Mouse (Mus musculus): ENCODE data around the gene Dhx38. TPM values are rescaled to one million over a fixed set of nuclear protein-coding genes. Genes with fewer than 3 reads are reported as not detected.

Dhx38 gene
- polyA plus RNA-seq, 1 experiment from 2014 or later, result 46.6 TPM

DNA sequence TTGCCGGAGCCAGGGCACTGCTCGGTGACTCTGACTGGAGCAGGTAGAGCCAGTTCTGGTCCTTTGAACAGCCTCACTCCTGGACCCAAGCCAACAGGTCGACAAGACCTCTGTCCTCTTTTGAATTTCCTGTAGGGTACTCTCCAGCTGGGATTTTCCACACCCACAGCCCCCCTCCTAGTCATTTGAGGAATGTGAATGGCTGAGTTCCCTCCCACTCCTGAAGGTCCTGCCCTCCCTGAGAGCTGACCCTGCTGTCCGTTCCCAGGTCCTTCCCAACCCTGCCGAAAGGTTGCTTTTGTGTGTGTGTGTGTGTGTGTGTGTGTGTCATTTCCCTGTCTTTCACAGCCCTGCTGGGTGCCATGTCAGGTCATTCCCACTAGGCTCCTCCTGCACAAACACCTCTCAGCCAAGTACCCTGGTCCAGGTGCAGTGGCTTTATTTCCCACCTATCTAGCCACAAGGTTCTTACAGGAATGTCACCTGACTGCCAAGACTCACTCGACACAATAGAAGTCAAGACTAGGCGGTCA lies 21.4 kb upstream of the Dhx38 start:
- Histone ChIP-seq H3K36me3 (peaks cover 8% of the 10 kb centered on the region), H3K4me1 (no peaks in the 10 kb centered on the region), H3K9me3 (replicated peaks) (no peaks in the 10 kb centered on the region), H3K4me3 (no peak overlapping the region), H3K27me3 (ENCODE audit: low read depth, poor library complexity, severe bottlenecking) (no peaks in the 10 kb centered on the region), H3K27ac (no peak overlapping the region)
- DNase-seq (ENCODE audit: low spot score), result no peak
- WGBS, result 71% methylated on average over 7 of the region's 7 CpGs

DNA sequence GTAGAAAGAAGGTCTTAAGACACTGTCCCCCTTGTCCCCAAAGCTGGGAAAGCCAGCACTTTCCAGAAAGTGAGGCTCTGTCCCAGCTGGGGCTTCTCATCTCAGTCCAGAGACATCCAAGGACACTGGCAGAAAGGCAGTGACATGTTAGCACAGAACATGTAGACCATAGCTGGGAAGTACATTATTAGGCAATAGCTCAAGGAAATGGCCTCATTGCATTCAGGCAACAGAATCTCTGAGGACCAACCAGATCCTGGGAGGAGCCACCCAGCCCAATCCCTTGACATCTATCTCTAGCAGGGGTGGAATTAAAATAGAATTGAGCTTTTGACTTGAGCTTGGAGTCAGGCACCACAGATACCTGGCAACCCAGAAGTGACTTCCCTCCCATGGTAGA lies 20.0 kb upstream of the Dhx38 start:
- Histone ChIP-seq H3K27me3 (ENCODE audit: low read depth, poor library complexity, severe bottlenecking) (no peaks in the 10 kb centered on the region), H3K4me3 (no peak overlapping the region), H3K9me3 (replicated peaks) (no peaks in the 10 kb centered on the region), H3K4me1 (no peaks in the 10 kb centered on the region), H3K27ac (no peak overlapping the region), H3K36me3 (no peaks in the 10 kb centered on the region)
- DNase-seq (ENCODE audit: low spot score), result no peak

DNA sequence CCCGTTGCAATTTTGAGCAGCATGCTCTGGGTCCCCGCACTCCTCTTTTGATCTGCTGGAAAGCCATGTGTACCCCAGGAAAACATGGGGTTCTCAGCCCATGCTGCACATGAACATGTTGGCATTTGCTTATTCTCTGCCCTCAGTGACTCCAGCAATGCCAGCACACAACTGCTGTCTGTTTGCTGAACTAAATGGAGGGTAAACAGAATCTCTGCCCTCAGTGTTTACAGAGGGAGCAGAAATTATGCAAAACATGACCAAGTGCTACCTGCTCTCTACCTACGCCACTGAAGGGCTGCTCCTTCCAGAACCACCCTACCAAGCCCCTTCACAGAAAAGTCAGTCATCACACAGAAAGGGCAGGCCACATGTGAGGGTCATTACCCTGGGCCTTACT lies 19.2 kb upstream of the Dhx38 start:
- H3K27me3 ChIP-seq (ENCODE audit: low read depth, poor library complexity, severe bottlenecking), result no peaks in the 10 kb centered on the region
- no peaks in the 10 kb centered on the region for H3K36me3 ChIP-seq
- no peak overlapping the region for H3K27ac ChIP-seq
- no peak for DNase-seq (ENCODE audit: low spot score)
- no peaks in the 10 kb centered on the region for H3K9me3 ChIP-seq (replicated peaks)
- no peaks in the 10 kb centered on the region for H3K4me1 ChIP-seq
- no peak overlapping the region for H3K4me3 ChIP-seq
- 80% methylated on average over 3 of the region's 3 CpGs for WGBS

DNA sequence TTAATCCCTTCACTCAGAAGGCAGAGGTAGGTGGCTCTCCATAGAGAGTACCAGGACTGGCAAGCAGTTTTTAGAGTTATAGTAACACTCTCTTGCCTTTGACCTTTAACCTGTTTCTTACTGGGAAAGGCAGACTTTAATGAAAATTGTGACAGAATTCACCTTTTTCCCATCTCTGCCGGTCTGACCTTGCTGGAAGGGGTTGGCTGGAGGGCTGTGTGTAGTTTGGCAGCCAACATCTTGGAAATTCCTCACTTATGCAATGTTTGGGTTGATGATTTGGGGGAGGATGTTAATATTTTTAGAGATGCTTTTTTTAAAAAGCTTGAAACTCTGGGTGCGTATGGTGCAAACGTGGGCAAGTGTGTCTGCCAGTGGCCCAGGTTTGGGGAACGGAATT lies 18.6 kb upstream of the Dhx38 start:
- DNase-seq (ENCODE audit: low spot score), result no peak
- Histone ChIP-seq H3K27me3 (ENCODE audit: low read depth, poor library complexity, severe bottlenecking) (no peaks in the 10 kb centered on the region), H3K4me3 (no peak overlapping the region), H3K9me3 (replicated peaks) (no peaks in the 10 kb centered on the region), H3K36me3 (no peaks in the 10 kb centered on the region), H3K27ac (no peak overlapping the region), H3K4me1 (no peaks in the 10 kb centered on the region)
- 85% methylated on average over 4 of the region's 4 CpGs for WGBS

DNA sequence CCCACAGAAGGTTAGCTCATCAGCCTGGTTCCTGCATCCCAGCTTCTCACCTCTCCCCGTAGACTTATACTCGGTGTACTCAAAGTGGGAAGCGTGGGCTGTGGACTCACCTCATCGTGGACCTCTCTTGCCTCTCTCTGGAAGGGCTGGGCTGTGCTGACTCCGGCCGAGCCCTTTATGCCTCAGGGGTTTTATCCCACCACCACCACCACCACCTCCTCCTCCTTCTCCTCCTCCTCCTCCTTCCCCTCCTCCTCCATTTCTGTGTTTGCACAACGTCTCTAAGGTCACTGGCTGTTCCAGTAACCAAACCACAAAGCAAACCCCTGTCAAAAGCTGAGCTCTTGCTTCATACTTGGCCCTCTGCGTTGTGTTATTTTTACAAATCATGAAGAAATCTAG lies 13.2 kb upstream of the Dhx38 start, which contains the start of gene Hp:
Gene Hp, minus strand, starts transcription at position 273 of the 402 bp plus-strand sequence.
- no peak for DNase-seq (ENCODE audit: low spot score)
- Histone ChIP-seq H3K4me1 (no peaks in the 10 kb centered on the region), H3K27me3 (ENCODE audit: low read depth, poor library complexity, severe bottlenecking) (no peaks in the 10 kb centered on the region), H3K4me3 (no peak within 1 kb of the TSS), H3K36me3 (no peaks in the 10 kb centered on the region), H3K27ac (no peak within 1 kb of the TSS), H3K9me3 (replicated peaks) (no peaks in the 10 kb centered on the region)
- 78% methylated on average over 8 of the region's 8 CpGs for WGBS

DNA sequence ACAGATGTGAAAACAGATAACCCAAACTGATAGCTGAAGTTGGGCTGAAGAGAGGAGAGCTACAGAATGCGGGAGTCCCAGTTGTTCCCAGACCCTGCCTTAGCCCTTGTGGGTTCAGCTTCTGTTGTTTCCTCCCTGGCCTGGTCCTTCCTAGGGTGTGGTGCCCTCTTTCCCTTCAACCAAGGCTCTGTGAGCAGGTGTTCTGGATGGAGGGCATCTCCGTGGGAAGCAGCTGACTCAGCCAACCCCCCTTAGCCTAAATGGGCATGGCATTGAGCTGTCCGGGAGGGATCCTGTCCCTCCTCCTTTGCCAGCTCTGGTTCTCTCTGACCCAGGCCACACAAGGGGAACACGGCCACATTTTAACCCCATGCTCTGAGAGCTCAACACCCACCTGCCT lies 10.7 kb upstream of the Dhx38 start:
- Histone ChIP-seq H3K27ac (no peak overlapping the region), H3K4me3 (no peak overlapping the region), H3K9me3 (replicated peaks) (no peaks in the 10 kb centered on the region), H3K36me3 (peaks cover 11% of the 10 kb centered on the region; the same call in 1 of the 2 replicates), H3K4me1 (no peaks in the 10 kb centered on the region), H3K27me3 (ENCODE audit: low read depth, poor library complexity, severe bottlenecking) (no peaks in the 10 kb centered on the region)
- 82% methylated on average over 4 of the region's 4 CpGs for WGBS
- no peak for DNase-seq (ENCODE audit: low spot score)

DNA sequence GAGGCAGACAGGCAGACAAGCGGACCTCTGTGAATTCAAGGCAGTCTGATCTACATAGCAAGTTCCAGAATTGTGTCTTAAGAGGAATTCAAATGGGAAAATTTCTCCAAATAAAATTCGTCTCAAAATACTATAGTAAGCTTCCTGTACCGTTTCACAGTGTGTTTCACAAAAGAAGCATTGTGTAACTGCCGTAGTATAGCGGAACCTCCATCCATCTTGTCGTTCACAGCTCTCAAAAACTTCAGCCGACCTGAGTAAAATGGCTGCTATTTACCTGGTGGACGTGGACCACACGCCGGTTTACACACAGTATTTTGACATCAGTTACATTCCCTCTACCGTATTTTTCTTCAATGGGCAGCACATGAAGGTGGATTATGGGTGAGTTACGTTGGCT lies 5.5 kb upstream of the Dhx38 start:
- Histone ChIP-seq H3K36me3 (peaks cover 28% of the 10 kb centered on the region), H3K9me3 (replicated peaks) (no peaks in the 10 kb centered on the region), H3K4me3 (no peak overlapping the region), H3K4me1 (peaks cover 7% of the 10 kb centered on the region), H3K27ac (no peak overlapping the region), H3K27me3 (ENCODE audit: low read depth, poor library complexity, severe bottlenecking) (no peaks in the 10 kb centered on the region)
- WGBS, result 91% methylated on average over 12 of the region's 12 CpGs
- no peak for DNase-seq (ENCODE audit: low spot score)

DNA sequence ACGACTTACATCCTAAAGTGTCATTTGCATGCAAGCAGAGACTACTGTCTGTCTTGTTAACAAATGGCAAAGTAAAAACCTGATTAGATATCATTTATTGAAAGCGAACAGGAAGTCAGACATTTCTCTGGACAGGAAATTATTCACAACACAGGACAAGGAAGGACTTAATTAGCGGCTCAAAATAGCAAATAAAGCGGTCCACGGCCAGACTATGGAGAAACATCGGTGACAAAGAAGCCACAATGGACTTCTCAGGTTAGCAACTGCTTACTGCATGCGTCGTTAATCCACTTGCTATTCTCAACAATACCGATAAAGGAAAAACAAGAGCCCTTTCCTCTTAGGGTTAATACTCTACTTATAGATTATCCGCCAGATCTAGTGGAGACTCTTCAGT lies 895 bp downstream of the Dhx38 start:
- H3K4me1 ChIP-seq, result peaks cover 18% of the 10 kb centered on the region
- H3K27ac ChIP-seq, result peak overlapping the region; percentile 93
- 4% methylated on average over 10 of the region's 10 CpGs for WGBS

DNA sequence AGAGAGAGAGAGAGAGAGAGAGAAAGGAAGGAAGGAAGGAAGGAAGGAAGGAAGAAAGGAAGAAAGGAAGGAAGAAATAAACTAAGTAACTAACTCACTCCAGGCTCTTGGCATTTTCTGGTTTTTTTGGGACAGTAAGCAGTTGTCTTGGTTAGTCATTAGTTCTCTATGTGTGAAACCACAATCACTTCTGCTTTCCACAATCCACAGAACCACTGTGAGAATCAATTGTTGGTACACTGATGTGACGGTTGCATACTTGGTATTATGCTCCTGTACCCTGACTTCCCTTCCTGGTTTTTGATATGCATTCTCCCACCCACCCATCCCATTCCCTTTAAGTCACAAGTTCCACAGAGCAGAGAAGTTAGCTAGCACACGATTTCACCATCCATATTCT lies 1.8 kb downstream of the Dhx38 start:
- 85% methylated on average over 2 of the region's 2 CpGs for WGBS
- H3K9me3 ChIP-seq (replicated peaks), result no peaks in the 10 kb centered on the region
- no peak for DNase-seq (ENCODE audit: low spot score)
- peaks cover 40% of the 10 kb centered on the region for H3K36me3 ChIP-seq
- no peak overlapping the region for H3K4me3 ChIP-seq
- H3K4me1 ChIP-seq, result peaks cover 18% of the 10 kb centered on the region
- no peak overlapping the region for H3K27ac ChIP-seq
- no peaks in the 10 kb centered on the region for H3K27me3 ChIP-seq (ENCODE audit: low read depth, poor library complexity, severe bottlenecking)

More for the DNA sequence above, 895 bp downstream of the Dhx38 start:
- Histone ChIP-seq H3K27me3 (ENCODE audit: low read depth, poor library complexity, severe bottlenecking) (no peaks in the 10 kb centered on the region), H3K36me3 (peaks cover 38% of the 10 kb centered on the region), H3K4me3 (peak overlapping the region; percentile 90), H3K9me3 (replicated peaks) (no peaks in the 10 kb centered on the region)
- DNase-seq (ENCODE audit: low spot score), result no peak

DNA sequence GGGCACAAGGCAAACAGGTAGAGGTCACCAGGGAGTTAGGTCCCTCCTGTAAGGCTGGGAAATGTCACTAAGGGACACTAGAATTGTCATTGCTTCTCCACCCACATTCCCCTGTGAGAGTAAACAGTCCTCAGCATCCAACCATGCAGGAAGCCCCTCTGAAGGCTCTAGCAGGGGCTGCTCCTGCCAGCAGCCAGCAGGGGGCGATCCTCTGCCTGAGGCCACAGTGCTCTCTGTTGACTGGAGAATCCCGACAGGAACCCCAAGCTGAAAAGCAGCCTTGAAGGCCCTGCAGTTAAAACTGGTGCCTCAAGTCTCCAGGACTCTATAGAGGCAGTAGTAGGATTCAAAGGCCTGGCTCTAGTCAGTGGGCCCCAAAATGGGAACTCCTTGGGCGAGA lies 14.0 kb downstream of the Dhx38 start:
- H3K27me3 ChIP-seq (ENCODE audit: low read depth, poor library complexity, severe bottlenecking), result no peaks in the 10 kb centered on the region
- 46% methylated on average over 3 of the region's 3 CpGs for WGBS
- H3K4me1 ChIP-seq, result no peaks in the 10 kb centered on the region
- H3K9me3 ChIP-seq (replicated peaks), result no peaks in the 10 kb centered on the region
- no peak overlapping the region for H3K4me3 ChIP-seq
- peak; percentile 60 for DNase-seq (ENCODE audit: low spot score)
- H3K36me3 ChIP-seq, result peaks cover 100% of the 10 kb centered on the region
- H3K27ac ChIP-seq, result no peak overlapping the region

DNA sequence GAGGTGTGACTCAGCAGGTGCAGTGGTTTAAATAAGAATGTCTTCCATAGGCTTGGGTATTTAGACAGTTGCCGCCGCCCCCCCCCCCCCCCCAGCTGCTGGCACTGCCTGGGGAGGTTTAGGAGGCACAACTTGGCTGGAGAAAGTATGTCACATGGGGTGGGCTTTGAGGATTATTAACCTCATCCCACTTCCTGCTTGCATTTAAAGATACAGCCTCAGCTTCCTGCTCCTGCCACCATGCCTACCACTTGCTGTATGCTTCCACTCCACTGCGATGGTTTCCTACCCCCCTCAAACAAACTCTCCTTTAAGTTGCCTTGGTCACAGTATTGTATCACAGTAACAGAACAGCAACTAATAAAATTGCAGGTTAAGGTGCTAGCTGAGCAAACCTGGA lies 21.6 kb downstream of the Dhx38 start:
- peaks cover 37% of the 10 kb centered on the region for H3K36me3 ChIP-seq
- no peak overlapping the region for H3K27ac ChIP-seq
- H3K9me3 ChIP-seq (replicated peaks), result no peaks in the 10 kb centered on the region
- no peak for DNase-seq (ENCODE audit: low spot score)
- H3K4me3 ChIP-seq, result no peak overlapping the region
- WGBS, result 52% methylated on average over 3 of the region's 3 CpGs
- no peaks in the 10 kb centered on the region for H3K4me1 ChIP-seq
- H3K27me3 ChIP-seq (ENCODE audit: low read depth, poor library complexity, severe bottlenecking), result no peaks in the 10 kb centered on the region

DNA sequence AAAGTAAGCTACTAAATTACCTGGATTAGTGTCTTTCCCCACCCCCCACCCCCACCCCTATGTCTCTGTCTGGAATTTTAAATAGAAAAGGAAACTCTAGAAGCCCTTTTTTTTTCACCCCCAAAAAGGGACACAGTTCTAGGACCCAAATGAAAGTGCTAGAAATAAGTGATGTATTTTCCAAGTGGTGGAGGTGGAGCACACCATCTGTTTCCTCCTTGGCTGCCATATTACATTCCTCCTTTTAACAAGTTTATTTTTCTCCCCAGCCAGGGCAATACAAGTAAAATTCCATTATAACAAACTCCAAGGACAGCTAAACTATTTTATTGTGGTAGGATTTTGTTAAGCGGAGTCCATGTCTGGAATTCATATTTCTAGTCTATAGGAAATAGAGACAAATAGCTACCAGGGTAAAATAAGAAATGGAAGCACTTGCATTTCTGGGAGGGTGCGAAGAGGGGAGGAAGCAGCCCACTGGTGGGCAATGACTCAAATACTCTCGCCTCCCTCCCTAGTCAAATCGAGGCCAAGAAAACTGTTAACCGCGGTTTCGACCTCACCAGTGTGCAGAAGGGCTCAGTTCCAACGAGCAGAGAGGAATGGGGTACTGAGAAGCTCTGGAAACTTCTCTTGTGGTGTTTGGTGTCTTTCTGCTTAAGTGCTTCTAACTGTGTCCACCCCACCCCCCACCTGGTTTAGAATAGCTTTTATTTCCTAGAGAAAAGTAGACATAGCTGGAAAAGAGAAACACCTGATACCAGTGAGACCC lies 22.7 kb downstream of the Dhx38 start:
- H3K4me3 ChIP-seq, result no peak overlapping the region
- DNase-seq (ENCODE audit: low spot score), result no peak
- no peaks in the 10 kb centered on the region for H3K9me3 ChIP-seq (replicated peaks)
- H3K36me3 ChIP-seq, result peaks cover 26% of the 10 kb centered on the region
- H3K27me3 ChIP-seq (ENCODE audit: low read depth, poor library complexity, severe bottlenecking), result no peaks in the 10 kb centered on the region
- H3K4me1 ChIP-seq, result no peaks in the 10 kb centered on the region
- 86% methylated on average over 8 of the region's 8 CpGs for WGBS
- H3K27ac ChIP-seq, result no peak overlapping the region

DNA sequence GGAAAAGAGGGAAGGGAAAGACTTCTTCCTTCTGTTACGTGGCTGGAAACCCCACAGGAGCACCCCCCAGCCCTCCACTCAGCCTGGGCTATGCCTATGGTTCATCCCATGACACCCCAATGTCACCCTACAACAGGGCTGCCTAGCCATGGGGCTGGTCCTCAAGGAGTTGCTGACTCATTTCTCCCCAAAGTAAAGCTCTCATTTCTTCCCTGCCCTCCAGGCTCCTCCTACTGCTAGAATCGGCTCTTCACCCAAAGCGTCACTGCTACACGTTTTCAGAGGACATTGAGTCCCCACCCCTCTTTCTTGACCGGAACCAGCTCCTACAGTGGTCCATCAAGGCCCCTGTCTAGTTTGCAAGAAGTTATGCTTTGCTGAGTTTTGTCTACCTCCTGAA lies 23.5 kb downstream of the Dhx38 start:
- 75% methylated on average over 5 of the region's 5 CpGs for WGBS
- no peak for DNase-seq (ENCODE audit: low spot score)
- Histone ChIP-seq H3K36me3 (peaks cover 18% of the 10 kb centered on the region), H3K27me3 (ENCODE audit: low read depth, poor library complexity, severe bottlenecking) (no peaks in the 10 kb centered on the region), H3K4me1 (peaks cover 2% of the 10 kb centered on the region), H3K4me3 (no peak overlapping the region), H3K27ac (no peak overlapping the region), H3K9me3 (replicated peaks) (no peaks in the 10 kb centered on the region)

DNA sequence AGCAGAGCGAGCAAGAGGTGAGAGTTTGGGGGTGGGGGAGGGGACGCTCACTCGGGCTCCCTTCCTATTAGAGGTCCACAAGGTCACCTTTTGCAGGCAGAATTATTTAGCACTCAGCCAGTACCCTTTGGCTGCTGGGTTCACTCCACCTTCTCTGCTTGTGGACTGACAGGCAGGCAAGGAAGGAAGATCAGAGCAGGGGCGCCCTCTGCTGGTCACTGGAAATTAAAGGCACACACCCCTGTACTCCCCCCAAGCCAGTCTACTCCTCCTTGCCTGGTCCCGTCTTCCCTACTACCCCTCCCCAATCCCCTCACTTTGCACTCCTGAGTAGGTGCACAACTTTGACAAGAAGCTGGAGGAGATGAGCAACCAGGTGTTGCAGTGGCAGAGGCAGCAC lies 29.0 kb downstream of the Dhx38 start:
- Histone ChIP-seq H3K36me3 (no peaks in the 10 kb centered on the region), H3K27ac (peak overlapping the region; percentile 75), H3K9me3 (replicated peaks) (no peaks in the 10 kb centered on the region), H3K4me3 (peak overlapping the region; percentile 29), H3K27me3 (ENCODE audit: low read depth, poor library complexity, severe bottlenecking) (no peaks in the 10 kb centered on the region), H3K4me1 (peaks cover 16% of the 10 kb centered on the region)
- WGBS, result 2% methylated on average over 5 of the region's 5 CpGs
- peak; percentile 95 for DNase-seq (ENCODE audit: low spot score)
